Mouse (Mus musculus): ENCODE measurements around the gene Nrp1.

Nrp1 gene

GRCm38 (mm10) chr8:128358406-128358755 is at the start of gene Nrp1:
TSS of gene Nrp1 (plus strand) at chr8:128358604.
- in situ Hi-C loops (cut with MboI, MseI) = loop anchor here (5.0 kb wide), 2 partner anchors 421 to 921 kb away; no protein-coding TSS in a partner anchor

GRCm38 (mm10) chr8:128320797-128321196 is 37.6 kb upstream of the Nrp1 start:
- in situ Hi-C loops (cut with MboI, MseI) = no loop called here

GRCm38 (mm10) chr8:128327281-128327680 is 31.1 kb upstream of the Nrp1 start:
- in situ Hi-C loops (cut with MboI, MseI) = no loop called here

GRCm38 (mm10) chr8:128327922-128328321 is 30.5 kb upstream of the Nrp1 start:
- in situ Hi-C loops (cut with MboI, MseI) = no loop called here

GRCm38 (mm10) chr8:128329502-128329901 is 28.9 kb upstream of the Nrp1 start:
- in situ Hi-C loops (cut with MboI, MseI) = no loop called here

- in situ Hi-C loops (cut with MboI, MseI) = no loop called here
These were observed 22.4 kb upstream of the Nrp1 start for GRCm38 (mm10) chr8:128335976-128336375.

- in situ Hi-C loops (cut with MboI, MseI) = no loop called here
These were observed 19.5 kb upstream of the Nrp1 start for GRCm38 (mm10) chr8:128338951-128339350.

GRCm38 (mm10) chr8:128339521-128339920 is 18.9 kb upstream of the Nrp1 start:
- in situ Hi-C loops (cut with MboI, MseI) = no loop called here

GRCm38 (mm10) chr8:128350405-128350804 is 8.0 kb upstream of the Nrp1 start:
- in situ Hi-C loops (cut with MboI, MseI) = no loop called here

- in situ Hi-C loops (cut with MboI, MseI) = no loop called here
These were observed 7.2 kb upstream of the Nrp1 start for GRCm38 (mm10) chr8:128351211-128351610.

GRCm38 (mm10) chr8:128352821-128353220 is 5.6 kb upstream of the Nrp1 start:
- in situ Hi-C loops (cut with MboI, MseI) = no loop called here

GRCm38 (mm10) chr8:128353999-128354398 is 4.4 kb upstream of the Nrp1 start:
- in situ Hi-C loops (cut with MboI, MseI) = no loop called here

- in situ Hi-C loops (cut with MboI, MseI) = loop anchor here (5.0 kb wide), 2 partner anchors 418 to 918 kb away; no protein-coding TSS in a partner anchor
These were observed 3.3 kb upstream of the Nrp1 start for GRCm38 (mm10) chr8:128355091-128355490.

- in situ Hi-C loops (cut with MboI, MseI) = loop anchor here (5.0 kb wide), 2 partner anchors 419 to 919 kb away; no protein-coding TSS in a partner anchor
These were observed 2.2 kb upstream of the Nrp1 start for GRCm38 (mm10) chr8:128356170-128356569.

- in situ Hi-C loops (cut with MboI, MseI) = loop anchor here (5.0 kb wide), 2 partner anchors 420 to 920 kb away; no protein-coding TSS in a partner anchor
These were observed 1.4 kb upstream of the Nrp1 start for GRCm38 (mm10) chr8:128356796-128357539.

- in situ Hi-C loops (cut with MboI, MseI) = loop anchor here (5.0 kb wide), 2 partner anchors 420 to 920 kb away; no protein-coding TSS in a partner anchor
These were observed 631 bp upstream of the Nrp1 start for GRCm38 (mm10) chr8:128357540-128358405.

GRCm38 (mm10) chr8:128358756-128359520 is 534 bp downstream of the Nrp1 start:
- in situ Hi-C loops (cut with MboI, MseI) = loop anchor here (5.0 kb wide), 2 partner anchors 422 to 922 kb away; no protein-coding TSS in a partner anchor

GRCm38 (mm10) chr8:128359521-128360318 is 1.3 kb downstream of the Nrp1 start:
- in situ Hi-C loops (cut with MboI, MseI) = loop anchor here (5.0 kb wide), 3 partner anchors 422 to 922 kb away; no protein-coding TSS in a partner anchor

- in situ Hi-C loops (cut with MboI, MseI) = loop anchor here (5.0 kb wide), 1 partner anchor 774 kb away; no protein-coding TSS in a partner anchor
These were observed 3.0 kb downstream of the Nrp1 start for GRCm38 (mm10) chr8:128361343-128361870.

- in situ Hi-C loops (cut with MboI, MseI) = loop anchor here (5.0 kb wide), 1 partner anchor 776 kb away; no protein-coding TSS in a partner anchor
These were observed 4.7 kb downstream of the Nrp1 start for GRCm38 (mm10) chr8:128362940-128363595.

Measured in regulatory T cell (primary cell).